Mouse (Mus musculus): ENCODE data around the gene Gstp1. TPM values are rescaled to one million over a fixed set of nuclear protein-coding genes. Genes with fewer than 3 reads are reported as not detected.
"Not testable (repeated sequence)": the region's sequence is repeated elsewhere in the genome, so short reads cannot be mapped to it uniquely, and the experiment has no call there.

Gstp1 gene
- polyA plus RNA-seq, 1 experiment from 2014 or later, result 369 TPM

GRCm38 (mm10) chr19:4051741-4052515 lies 14.1 kb upstream of the Gstp1 start:
- H3K27ac ChIP-seq (ENCODE audit: poor library complexity, severe bottlenecking), result no peak overlapping the region
- H3K9ac ChIP-seq, result no peak overlapping the region
- no peaks in the 10 kb centered on the region for H3K9me3 ChIP-seq (replicated peaks)
- no peak overlapping the region for H3K4me2 ChIP-seq
- no peak for ATAC-seq (ENCODE audit: insufficient number of reproducible peaks, low FRiP score)
- H3K4me1 ChIP-seq (replicated peaks), result peaks cover 9% of the 10 kb centered on the region
- no peak overlapping the region for H3K4me3 ChIP-seq
- no peaks in the 10 kb centered on the region for H3K36me3 ChIP-seq
- H3K27me3 ChIP-seq (replicated peaks), result no peaks in the 10 kb centered on the region
- WGBS, result 49% methylated on average over 10 of the region's 10 CpGs

- ATAC-seq (ENCODE audit: insufficient number of reproducible peaks, low FRiP score), result no peak
- WGBS, result 89% methylated on average over 5 of the region's 5 CpGs
- Histone ChIP-seq H3K9ac (no peak overlapping the region), H3K4me3 (no peak overlapping the region), H3K9me3 (replicated peaks) (no peaks in the 10 kb centered on the region), H3K27me3 (replicated peaks) (no peaks in the 10 kb centered on the region), H3K4me2 (no peak overlapping the region), H3K27ac (ENCODE audit: poor library complexity, severe bottlenecking) (no peak overlapping the region), H3K4me1 (replicated peaks) (0 out of 2 replicates have a peak, but pooled peaks cover 7% of the 10 kb centered on the region), H3K36me3 (no peaks in the 10 kb centered on the region)
These were observed 13.2 kb upstream of the Gstp1 start for GRCm38 (mm10) chr19:4051016-4051415.

GRCm38 (mm10) chr19:4049069-4049468 lies 11.3 kb upstream of the Gstp1 start:
- H3K4me3 ChIP-seq; H3K4me2 ChIP-seq; H3K9ac ChIP-seq; ATAC-seq (ENCODE audit: insufficient number of reproducible peaks, low FRiP score); H3K36me3 ChIP-seq; H3K9me3 ChIP-seq (replicated peaks); H3K27ac ChIP-seq (ENCODE audit: poor library complexity, severe bottlenecking); H3K27me3 ChIP-seq (replicated peaks): not testable (repeated sequence)
- 69% methylated on average over 5 of the region's 5 CpGs for WGBS
- H3K4me1 ChIP-seq (replicated peaks), result 0 out of 2 replicates have a peak, but pooled peaks cover 11% of the 10 kb centered on the region

- Histone ChIP-seq H3K9me3 (replicated peaks) (no peaks in the 10 kb centered on the region), H3K36me3 (no peaks in the 10 kb centered on the region), H3K4me2 (no peak overlapping the region), H3K27ac (ENCODE audit: poor library complexity, severe bottlenecking) (no peak overlapping the region), H3K4me3 (no peak overlapping the region), H3K27me3 (replicated peaks) (no peaks in the 10 kb centered on the region), H3K9ac (no peak overlapping the region), H3K4me1 (replicated peaks) (0 out of 2 replicates have a peak, but pooled peaks cover 11% of the 10 kb centered on the region)
- no peak for ATAC-seq (ENCODE audit: insufficient number of reproducible peaks, low FRiP score)
- WGBS, result 23% methylated on average over 4 of the region's 4 CpGs
These were observed 10.1 kb upstream of the Gstp1 start for GRCm38 (mm10) chr19:4047859-4048258.

- Histone ChIP-seq H3K36me3 (no peaks in the 10 kb centered on the region), H3K27ac (ENCODE audit: poor library complexity, severe bottlenecking) (no peak overlapping the region), H3K9ac (no peak overlapping the region), H3K9me3 (replicated peaks) (no peaks in the 10 kb centered on the region), H3K4me2 (no peak overlapping the region), H3K27me3 (replicated peaks) (no peaks in the 10 kb centered on the region), H3K4me3 (no peak overlapping the region), H3K4me1 (replicated peaks) (0 out of 2 replicates have a peak, but pooled peaks cover 11% of the 10 kb centered on the region)
- WGBS, result 80% methylated on average over 8 of the region's 8 CpGs
- no peak for ATAC-seq (ENCODE audit: insufficient number of reproducible peaks, low FRiP score)
These were observed 9.1 kb upstream of the Gstp1 start for GRCm38 (mm10) chr19:4046866-4047254.

GRCm38 (mm10) chr19:4045966-4046865 lies 8.4 kb upstream of the Gstp1 start, which contains the start of gene Gstp2:
TSS of gene Gstp2 (minus strand) at chr19:4046023.
- peak within 1 kb of the TSS; percentile 48 for H3K4me2 ChIP-seq
- ATAC-seq (ENCODE audit: insufficient number of reproducible peaks, low FRiP score), result peak; percentile 81
- no peak within 1 kb of the TSS for H3K4me3 ChIP-seq
- H3K27me3 ChIP-seq (replicated peaks), result no peaks in the 10 kb centered on the region
- H3K4me1 ChIP-seq (replicated peaks), result 0 out of 2 replicates have a peak, but pooled peaks cover 11% of the 10 kb centered on the region
- no peaks in the 10 kb centered on the region for H3K36me3 ChIP-seq
- no peak within 1 kb of the TSS for H3K9ac ChIP-seq
- H3K9me3 ChIP-seq (replicated peaks), result no peaks in the 10 kb centered on the region
- WGBS, result 45% methylated on average over 16 of the region's 16 CpGs
- no peak within 1 kb of the TSS; the same call in 1 of the 2 replicates for H3K27ac ChIP-seq (ENCODE audit: poor library complexity, severe bottlenecking)

- H3K4me3 ChIP-seq; H3K36me3 ChIP-seq; ATAC-seq (ENCODE audit: insufficient number of reproducible peaks, low FRiP score); H3K9ac ChIP-seq; H3K9me3 ChIP-seq (replicated peaks); H3K27ac ChIP-seq (ENCODE audit: poor library complexity, severe bottlenecking); H3K27me3 ChIP-seq (replicated peaks); H3K4me2 ChIP-seq: not testable (repeated sequence)
- WGBS, result 85% methylated on average over 5 of the region's 5 CpGs
- 0 out of 2 replicates have a peak, but pooled peaks cover 11% of the 10 kb centered on the region for H3K4me1 ChIP-seq (replicated peaks)
These were observed 6.3 kb upstream of the Gstp1 start for GRCm38 (mm10) chr19:4044109-4044508.

- Histone ChIP-seq H3K36me3 (no peaks in the 10 kb centered on the region), H3K9me3 (replicated peaks) (no peaks in the 10 kb centered on the region), H3K27me3 (replicated peaks) (no peaks in the 10 kb centered on the region), H3K4me1 (replicated peaks) (peaks cover 17% of the 10 kb centered on the region), H3K4me3 (no peak overlapping the region), H3K4me2 (no peak overlapping the region), H3K27ac (ENCODE audit: poor library complexity, severe bottlenecking) (no peak overlapping the region), H3K9ac (no peak overlapping the region)
- ATAC-seq (ENCODE audit: insufficient number of reproducible peaks, low FRiP score), result no peak
- WGBS, result 69% methylated on average over 14 of the region's 14 CpGs
These were observed 4.3 kb upstream of the Gstp1 start for GRCm38 (mm10) chr19:4042124-4042523.

- H3K27me3 ChIP-seq (replicated peaks); H3K4me2 ChIP-seq; H3K36me3 ChIP-seq; H3K9me3 ChIP-seq (replicated peaks); H3K27ac ChIP-seq (ENCODE audit: poor library complexity, severe bottlenecking); H3K9ac ChIP-seq; ATAC-seq (ENCODE audit: insufficient number of reproducible peaks, low FRiP score); H3K4me3 ChIP-seq: not testable (repeated sequence)
- H3K4me1 ChIP-seq (replicated peaks), result peaks cover 15% of the 10 kb centered on the region
- 85% methylated on average over 4 of the region's 4 CpGs for WGBS
These were observed 3.7 kb upstream of the Gstp1 start for GRCm38 (mm10) chr19:4041500-4041899.

- not testable (repeated sequence) for H3K36me3 ChIP-seq; H3K9ac ChIP-seq; H3K27ac ChIP-seq (ENCODE audit: poor library complexity, severe bottlenecking); H3K9me3 ChIP-seq (replicated peaks); ATAC-seq (ENCODE audit: insufficient number of reproducible peaks, low FRiP score); H3K27me3 ChIP-seq (replicated peaks); H3K4me2 ChIP-seq; H3K4me3 ChIP-seq
- WGBS, result 80% methylated on average over 5 of the region's 5 CpGs
- peaks cover 17% of the 10 kb centered on the region for H3K4me1 ChIP-seq (replicated peaks)
These were observed 3.2 kb upstream of the Gstp1 start for GRCm38 (mm10) chr19:4040941-4041340.

- H3K27ac ChIP-seq (ENCODE audit: poor library complexity, severe bottlenecking), result peak overlapping the region; percentile 76
- H3K9me3 ChIP-seq (replicated peaks); H3K27me3 ChIP-seq (replicated peaks): not testable (repeated sequence)
- peaks cover 14% of the 10 kb centered on the region for H3K4me1 ChIP-seq (replicated peaks)
- H3K36me3 ChIP-seq, result peaks cover 13% of the 10 kb centered on the region
- peak overlapping the region; percentile 77 for H3K4me3 ChIP-seq
- WGBS, result 34% methylated on average over 8 of the region's 8 CpGs
- H3K9ac ChIP-seq, result peak overlapping the region; percentile 87
- peak; percentile 16 for ATAC-seq (ENCODE audit: insufficient number of reproducible peaks, low FRiP score)
- peak overlapping the region; percentile 76 for H3K4me2 ChIP-seq
These were observed 514 bp downstream of the Gstp1 start for GRCm38 (mm10) chr19:4037154-4037787.
